Mouse (Mus musculus): ENCODE measurements at regions not wholly inside any gene's neighbourhood (a gene's known extent, or its start where the extent isn't known, plus 50 kb on each side); places are given as distances from the start of the nearest gene placed in this dataset.

DNA sequence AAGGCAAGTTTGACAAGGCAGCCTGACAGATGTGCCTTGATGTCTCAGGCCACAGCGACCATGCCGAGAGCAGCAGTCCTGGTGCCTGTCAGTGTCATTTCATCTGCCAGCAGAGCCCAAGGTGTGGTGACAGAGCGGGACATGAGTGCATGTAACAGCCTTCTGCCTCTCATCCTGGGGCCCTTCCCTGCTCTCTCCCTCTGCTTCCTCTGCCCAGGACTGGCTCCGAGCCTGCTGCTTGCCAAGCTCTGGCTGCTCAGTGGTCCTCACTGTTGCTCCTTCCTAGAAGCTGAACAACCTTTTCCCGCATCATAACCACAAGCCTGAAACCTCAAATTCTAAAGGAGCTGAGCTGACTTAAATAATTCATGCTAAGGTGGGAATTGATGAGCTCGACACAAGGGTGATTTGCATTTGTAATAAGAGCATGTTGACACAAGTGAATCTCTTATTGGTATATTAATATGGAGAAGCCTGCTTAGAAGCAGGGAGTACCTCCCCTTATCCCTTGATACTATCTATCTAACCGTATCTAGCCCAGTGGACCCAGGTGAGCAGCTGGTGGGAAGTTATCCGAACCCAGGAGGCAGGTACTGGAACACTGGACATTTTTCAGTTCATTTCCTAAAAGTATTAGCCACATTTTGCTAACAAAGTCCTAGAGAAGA is 186.8 kb downstream of the Stk31 start:
- H3K4me3 ChIP-seq (ENCODE audit: insufficient read depth, low read length): no peak overlapping the region
- no peak overlapping the region for H3K27ac ChIP-seq (ENCODE audit: insufficient read depth, low read length)
- TF ChIP-seq POLR2A (IDR thresholded peaks at IDR 0.05; ENCODE audit: low read depth, low read length) (no peak), CTCF (IDR thresholded peaks at IDR 0.05; ENCODE audit: borderline replicate concordance, insufficient read depth, low read length) (no peak)
- H3K4me1 ChIP-seq (ENCODE audit: control insufficient read depth, insufficient read depth, low read length): peaks cover 16% of the 10 kb centered on the region

DNA sequence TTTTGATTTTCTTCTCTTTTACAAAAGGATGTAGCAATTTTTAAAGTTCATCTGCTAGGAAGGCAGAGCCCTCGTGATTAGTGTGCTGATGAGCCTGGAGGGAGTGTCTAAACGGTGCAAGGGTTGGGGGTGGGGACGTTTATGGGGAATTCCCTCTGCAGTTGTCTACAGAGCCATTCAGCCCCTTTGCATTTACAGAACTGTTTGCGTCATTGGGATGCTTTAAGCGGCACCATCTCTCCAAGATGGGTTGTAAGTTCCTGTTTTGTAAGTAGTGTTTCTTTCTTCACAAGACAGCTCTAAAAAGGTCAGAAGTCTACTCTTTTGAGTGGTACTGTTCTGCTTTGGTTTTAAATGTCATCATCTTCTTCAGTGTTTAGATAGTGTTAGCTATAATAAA is 191.1 kb downstream of the Stk31 start:
- H3K4me3 ChIP-seq (ENCODE audit: insufficient read depth, low read length): no peak overlapping the region
- H3K27ac ChIP-seq (ENCODE audit: insufficient read depth, low read length): no peak overlapping the region
- no peaks in the 10 kb centered on the region for H3K4me1 ChIP-seq (ENCODE audit: control insufficient read depth, insufficient read depth, low read length)
- no peak for TF ChIP-seq CTCF (IDR thresholded peaks at IDR 0.05; ENCODE audit: borderline replicate concordance, insufficient read depth, low read length)
- TF ChIP-seq POLR2A (IDR thresholded peaks at IDR 0.05; ENCODE audit: low read depth, low read length): no peak

DNA sequence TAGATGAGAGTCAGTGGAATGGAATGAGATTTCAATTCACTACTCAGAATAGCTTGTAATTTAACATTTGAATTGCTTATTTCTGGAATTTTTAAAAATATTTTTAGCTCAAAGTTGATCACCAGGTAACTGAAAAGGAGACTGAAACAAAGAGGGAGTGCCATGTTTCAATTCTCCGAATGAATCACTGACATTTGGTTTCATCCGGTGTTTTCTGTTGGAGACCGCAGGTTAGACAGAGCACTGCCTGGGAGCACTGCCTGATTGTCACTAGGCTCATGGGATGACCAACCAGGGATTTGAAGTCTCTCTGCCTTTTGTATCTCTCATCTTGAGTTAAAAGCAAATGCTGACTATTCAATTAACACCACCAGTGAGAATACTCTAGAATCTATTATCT is 193.3 kb downstream of the Stk31 start:
- Histone ChIP-seq H3K27ac (ENCODE audit: insufficient read depth, low read length) (no peak overlapping the region), H3K4me3 (ENCODE audit: insufficient read depth, low read length) (no peak overlapping the region), H3K4me1 (ENCODE audit: control insufficient read depth, insufficient read depth, low read length) (no peaks in the 10 kb centered on the region)
- TF ChIP-seq POLR2A (IDR thresholded peaks at IDR 0.05; ENCODE audit: low read depth, low read length) (no peak), CTCF (IDR thresholded peaks at IDR 0.05; ENCODE audit: borderline replicate concordance, insufficient read depth, low read length) (no peak)

DNA sequence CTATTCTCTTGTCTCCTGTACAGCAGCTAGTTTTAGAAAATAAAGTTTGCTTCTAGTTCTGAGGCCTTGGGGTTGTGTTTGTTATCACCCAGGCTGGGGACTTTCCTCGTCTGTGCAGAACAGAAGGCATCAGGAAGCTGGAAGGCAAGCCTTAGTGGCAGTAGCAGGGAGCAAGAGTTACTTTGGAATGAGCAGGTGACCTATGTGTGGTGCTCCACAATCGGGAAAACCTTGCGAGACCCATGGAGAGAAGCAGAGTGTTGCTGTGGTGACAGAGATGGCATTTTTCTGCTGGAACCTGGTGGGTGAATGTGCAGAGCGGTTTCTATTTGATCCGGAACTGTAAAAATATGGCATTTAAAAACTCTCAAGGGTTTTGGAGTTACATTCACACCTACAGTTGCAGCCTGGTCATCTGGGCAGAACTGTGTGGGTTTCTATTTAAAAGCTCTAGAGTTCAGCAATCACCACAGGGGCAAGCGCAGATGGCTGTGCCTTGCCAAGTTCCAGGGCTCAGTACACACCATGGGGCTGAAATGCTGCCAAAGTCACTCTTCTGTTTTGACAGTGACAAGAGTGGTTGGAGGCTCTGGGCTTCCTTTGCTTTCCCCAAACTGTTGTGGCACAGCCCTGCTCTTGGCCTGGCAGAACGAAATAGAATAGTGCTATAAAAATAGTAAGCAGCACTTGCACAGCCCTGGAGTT is 195.7 kb downstream of the Stk31 start:
- no peak for TF ChIP-seq POLR2A (IDR thresholded peaks at IDR 0.05; ENCODE audit: low read depth, low read length)
- TF ChIP-seq CTCF (IDR thresholded peaks at IDR 0.05; ENCODE audit: borderline replicate concordance, insufficient read depth, low read length): no peak

DNA sequence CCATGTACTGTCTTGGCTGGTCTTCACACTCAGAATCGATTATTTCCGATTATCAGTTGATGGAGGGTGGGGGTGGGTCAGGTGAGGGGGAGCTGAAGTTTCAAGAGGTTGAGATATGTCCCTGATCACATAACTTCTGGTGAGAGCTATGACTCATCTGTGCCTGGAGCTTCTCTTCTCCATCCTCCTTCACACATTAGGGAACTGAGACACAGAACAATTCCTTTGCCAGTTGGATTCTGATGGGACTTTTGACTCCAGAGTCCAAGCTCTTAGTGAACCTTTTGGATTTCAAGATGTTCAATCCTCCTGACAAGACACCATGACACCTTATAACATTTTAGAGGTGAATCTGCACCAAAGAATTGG is 196.2 kb downstream of the Stk31 start:
- H3K4me1 ChIP-seq (ENCODE audit: control insufficient read depth, insufficient read depth, low read length): no peaks in the 10 kb centered on the region
- TF ChIP-seq POLR2A (IDR thresholded peaks at IDR 0.05; ENCODE audit: low read depth, low read length) (no peak), CTCF (IDR thresholded peaks at IDR 0.05; ENCODE audit: borderline replicate concordance, insufficient read depth, low read length) (no peak)

More for the DNA sequence above, 195.7 kb downstream of the Stk31 start:
- Histone ChIP-seq H3K4me3 (ENCODE audit: insufficient read depth, low read length) (no peak overlapping the region), H3K4me1 (ENCODE audit: control insufficient read depth, insufficient read depth, low read length) (no peaks in the 10 kb centered on the region), H3K27ac (ENCODE audit: insufficient read depth, low read length) (no peak overlapping the region)

DNA sequence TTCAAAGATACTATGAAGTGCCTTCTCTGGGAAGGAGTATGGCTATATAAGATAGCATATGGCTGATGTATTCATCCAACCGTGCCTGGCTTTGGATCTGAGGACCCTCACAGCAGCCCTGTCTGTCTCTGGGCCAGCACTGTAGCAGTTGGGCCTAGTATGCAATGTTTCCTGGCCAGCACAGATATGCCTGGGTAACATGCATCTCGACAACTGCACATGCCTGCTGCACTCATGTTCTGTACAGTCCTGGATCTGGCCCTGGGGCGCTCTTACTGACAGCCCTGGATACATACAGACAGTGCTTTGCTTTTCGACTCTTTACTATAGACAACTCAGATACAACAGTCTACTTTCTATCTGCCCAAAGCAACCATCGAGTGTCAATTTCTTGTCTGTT is 197.3 kb downstream of the Stk31 start:
- H3K4me3 ChIP-seq (ENCODE audit: insufficient read depth, low read length): no peak overlapping the region
- no peaks in the 10 kb centered on the region for H3K4me1 ChIP-seq (ENCODE audit: control insufficient read depth, insufficient read depth, low read length)
- no peak overlapping the region for H3K27ac ChIP-seq (ENCODE audit: insufficient read depth, low read length)
- TF ChIP-seq POLR2A (IDR thresholded peaks at IDR 0.05; ENCODE audit: low read depth, low read length) (no peak), CTCF (IDR thresholded peaks at IDR 0.05; ENCODE audit: borderline replicate concordance, insufficient read depth, low read length) (no peak)

More for the DNA sequence above, 196.2 kb downstream of the Stk31 start:
- H3K4me3 ChIP-seq (ENCODE audit: insufficient read depth, low read length): no peak overlapping the region
- no peak overlapping the region for H3K27ac ChIP-seq (ENCODE audit: insufficient read depth, low read length)

DNA sequence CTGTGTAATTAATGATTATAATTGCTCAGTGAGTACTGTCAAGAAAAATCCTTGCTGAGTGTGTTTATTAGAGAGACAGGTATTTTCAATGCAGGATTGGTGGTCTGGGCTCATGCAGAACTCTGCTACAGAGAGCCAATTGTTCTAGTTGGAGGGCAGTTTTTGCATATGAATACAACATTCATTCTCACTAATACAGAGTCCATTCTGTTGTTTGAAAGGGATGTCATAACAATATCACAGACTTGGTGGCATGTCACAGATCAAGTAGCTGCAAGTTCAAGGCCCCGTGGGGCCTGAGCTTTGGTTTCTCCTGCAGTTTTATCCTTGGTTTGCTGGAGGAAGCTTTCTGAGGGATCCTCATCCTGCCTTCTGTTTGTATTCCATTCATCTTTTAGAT is 207.8 kb downstream of the Stk31 start:
- Histone ChIP-seq H3K4me1 (ENCODE audit: control insufficient read depth, insufficient read depth, low read length) (no peaks in the 10 kb centered on the region), H3K4me3 (ENCODE audit: insufficient read depth, low read length) (no peak overlapping the region), H3K27ac (ENCODE audit: insufficient read depth, low read length) (no peak overlapping the region)
- TF ChIP-seq POLR2A (IDR thresholded peaks at IDR 0.05; ENCODE audit: low read depth, low read length): no peak
- no peak for TF ChIP-seq CTCF (IDR thresholded peaks at IDR 0.05; ENCODE audit: borderline replicate concordance, insufficient read depth, low read length)

DNA sequence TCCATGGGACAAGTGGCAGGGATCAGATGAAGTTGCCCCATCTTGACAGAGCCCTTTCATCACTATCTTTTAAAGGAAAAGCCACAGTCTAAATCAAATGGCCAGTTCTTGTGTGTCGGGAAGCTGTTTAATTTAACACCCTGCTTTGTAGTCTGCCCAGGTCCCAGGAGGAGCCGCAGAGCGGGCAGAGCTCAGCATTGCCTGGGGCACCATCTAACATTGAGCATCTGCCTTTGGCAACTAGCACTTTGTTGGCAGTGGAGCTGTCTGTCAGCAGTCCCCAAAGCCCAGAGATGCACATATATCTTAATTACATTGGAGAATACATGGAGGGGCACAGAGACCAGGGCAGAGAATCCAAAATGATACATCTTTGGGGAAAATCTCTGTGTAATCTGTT is 208.4 kb downstream of the Stk31 start:
- TF ChIP-seq POLR2A (IDR thresholded peaks at IDR 0.05; ENCODE audit: low read depth, low read length): no peak
- Histone ChIP-seq H3K27ac (ENCODE audit: insufficient read depth, low read length) (no peak overlapping the region), H3K4me1 (ENCODE audit: control insufficient read depth, insufficient read depth, low read length) (no peaks in the 10 kb centered on the region), H3K4me3 (ENCODE audit: insufficient read depth, low read length) (no peak overlapping the region)

DNA sequence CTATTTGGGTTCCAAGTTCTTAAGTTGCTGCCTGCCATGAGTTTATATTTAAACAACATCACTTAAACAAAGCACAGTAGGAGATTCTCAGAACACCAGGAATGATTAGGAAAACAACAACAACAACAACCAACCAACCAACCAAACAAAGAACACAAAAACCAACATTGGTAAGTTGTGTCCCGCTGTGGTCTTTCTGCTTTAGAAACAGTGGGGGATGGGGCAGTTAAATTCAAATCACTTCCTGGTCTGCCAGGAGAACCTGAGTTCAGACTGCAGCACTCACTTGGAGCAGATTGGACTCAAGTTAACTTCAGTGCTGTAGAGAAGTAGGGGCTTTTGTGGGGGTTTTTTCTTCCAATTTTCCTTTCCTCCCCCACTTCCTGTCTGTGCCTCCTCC is 210.6 kb downstream of the Stk31 start:
- Histone ChIP-seq H3K4me3 (ENCODE audit: insufficient read depth, low read length) (no peak overlapping the region), H3K27ac (ENCODE audit: insufficient read depth, low read length) (no peak overlapping the region), H3K4me1 (ENCODE audit: control insufficient read depth, insufficient read depth, low read length) (no peaks in the 10 kb centered on the region)
- no peak for TF ChIP-seq CTCF (IDR thresholded peaks at IDR 0.05; ENCODE audit: borderline replicate concordance, insufficient read depth, low read length)
- TF ChIP-seq POLR2A (IDR thresholded peaks at IDR 0.05; ENCODE audit: low read depth, low read length): no peak

DNA sequence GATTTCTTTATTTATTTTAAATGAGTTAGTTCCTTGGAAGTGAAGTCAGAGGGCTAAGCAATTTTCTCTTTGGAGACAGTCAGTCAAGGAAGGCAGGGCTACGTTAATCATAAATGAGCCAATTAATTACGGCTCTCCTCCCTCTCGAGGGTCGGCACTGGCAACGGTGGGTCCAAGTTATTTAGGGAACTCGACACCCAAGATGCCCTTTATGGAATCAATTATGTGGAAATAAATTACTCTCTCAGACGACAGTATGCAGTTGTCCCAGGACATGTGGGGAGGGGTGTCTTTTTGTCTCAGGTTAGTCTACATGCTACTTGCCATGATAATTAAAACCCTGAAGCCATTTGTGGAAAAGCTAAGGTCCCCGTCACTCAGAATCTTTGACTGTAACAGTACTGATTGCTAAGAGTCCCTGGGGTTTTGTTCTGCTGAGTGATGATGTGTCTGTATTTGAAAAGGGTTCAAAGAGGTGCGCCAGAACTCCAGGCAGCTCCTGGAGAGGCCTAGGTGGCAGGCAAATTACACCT is 211.3 kb downstream of the Stk31 start:
- Histone ChIP-seq H3K4me3 (ENCODE audit: insufficient read depth, low read length) (no peak overlapping the region), H3K4me1 (ENCODE audit: control insufficient read depth, insufficient read depth, low read length) (no peaks in the 10 kb centered on the region), H3K27ac (ENCODE audit: insufficient read depth, low read length) (no peak overlapping the region)
- no peak for TF ChIP-seq POLR2A (IDR thresholded peaks at IDR 0.05; ENCODE audit: low read depth, low read length)
- no peak for TF ChIP-seq CTCF (IDR thresholded peaks at IDR 0.05; ENCODE audit: borderline replicate concordance, insufficient read depth, low read length)
